Mouse (Mus musculus): ENCODE data around the gene Cbs.

- TF ChIP-seq CTCF (IDR thresholded peaks at IDR 0.05; ENCODE audit: insufficient read depth, low read depth, low read length) (no peak), POLR2A (IDR thresholded peaks at IDR 0.05; ENCODE audit: insufficient read depth, low read depth, low read length) (no peak)
Observed at GRCm38 (mm10) chr17:31637866-31638570, 980 bp upstream of the Cbs start.

Data from olfactory bulb, adult 2 months (tissue).